Mouse (Mus musculus) cerebral cortex, adult 2 months (tissue): ENCODE data around the gene Shb.

Experiments
- WGBS: fragments of 180-500 bp; shearing (Covaris S2); methylation state at CpG from one replicate; pipeline ENCODE4 v1.1.7; 2018; 5-methylcytosine and 5-hydroxymethylcytosine counted together

Gene Shb

DNA sequence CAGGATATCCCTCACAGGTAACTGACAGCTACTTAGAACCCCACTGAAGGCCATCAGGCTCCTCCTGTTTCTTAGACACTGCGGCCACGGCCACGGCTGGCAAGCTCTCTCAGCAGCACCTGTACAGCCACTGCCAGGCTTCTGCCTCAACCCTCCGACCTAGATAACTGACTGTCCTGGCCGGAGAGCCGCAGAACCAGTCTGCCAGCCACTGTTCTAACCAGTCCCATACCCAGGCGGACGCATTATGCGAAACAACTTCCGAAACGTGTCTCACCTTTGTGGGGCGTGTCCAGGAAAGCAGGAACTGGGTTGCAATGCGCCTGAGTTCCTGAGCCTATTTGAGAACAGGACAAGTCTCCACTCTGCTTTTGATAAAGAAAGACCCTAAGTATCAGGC is 50.0 kb downstream of the Shb start:
- 96% methylated on average over 13 of the region's 13 CpGs for WGBS

DNA sequence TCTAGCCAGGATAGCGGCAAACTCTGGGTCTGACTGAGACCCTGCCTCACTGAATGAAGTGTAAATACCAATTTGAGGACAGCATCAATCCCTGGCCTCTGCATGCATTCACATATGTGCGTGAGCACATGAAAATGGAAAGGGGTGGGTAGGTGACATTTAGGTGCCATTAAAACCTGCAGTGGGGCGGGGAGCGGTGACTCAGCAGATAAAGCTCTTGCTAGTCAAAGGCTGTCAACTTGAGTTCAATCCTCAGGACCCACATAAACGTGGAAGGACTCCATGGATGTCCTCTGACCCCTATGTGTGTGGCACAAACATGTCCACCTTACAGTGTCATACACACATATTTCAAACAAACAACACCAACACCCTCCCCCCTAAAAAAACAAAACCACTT is 50.8 kb downstream of the Shb start:
- WGBS, result 93% methylated on average over 5 of the region's 5 CpGs

DNA sequence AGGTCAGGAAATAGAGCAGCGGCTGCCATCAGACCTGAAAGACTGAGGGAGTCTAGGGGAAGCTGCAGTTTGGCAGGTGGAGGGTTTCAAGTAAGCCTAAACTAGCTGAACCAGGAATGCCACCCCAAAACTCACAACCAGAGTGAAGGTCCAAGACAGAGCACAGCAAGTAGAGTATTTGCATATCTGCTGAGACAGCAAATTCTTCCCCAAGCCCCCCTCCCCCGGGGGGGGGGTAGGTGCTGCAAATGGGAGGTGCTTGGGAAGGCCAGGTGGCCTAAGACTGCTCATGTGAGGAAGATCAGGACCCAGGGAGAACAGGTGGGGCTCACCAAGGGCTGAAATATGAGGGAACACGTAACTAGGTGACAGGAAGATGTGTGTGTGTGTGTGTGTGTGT is 51.7 kb downstream of the Shb start:
- 79% methylated on average over 3 of the region's 3 CpGs for WGBS

DNA sequence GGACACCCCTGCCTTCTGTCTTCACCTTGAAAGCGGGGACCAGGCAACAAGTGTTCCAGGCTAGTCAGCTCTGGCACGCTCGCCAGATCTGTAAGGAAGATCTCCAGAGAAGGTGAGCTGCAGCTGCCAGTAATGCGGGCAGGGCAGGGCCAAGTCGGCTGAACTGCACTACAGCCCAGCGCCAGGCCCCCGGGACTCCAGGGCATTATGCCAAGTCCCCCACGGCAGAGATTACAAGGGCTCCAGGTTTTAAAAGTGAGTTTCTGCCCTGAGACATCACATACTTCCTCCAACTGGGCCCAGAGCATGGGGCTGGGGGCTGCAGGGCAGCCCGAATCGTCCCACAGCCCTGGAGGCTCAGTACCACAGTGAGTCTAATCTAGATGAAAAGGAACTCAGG is 52.8 kb downstream of the Shb start:
- 74% methylated on average over 10 of the region's 10 CpGs for WGBS

- WGBS, result 55% methylated on average over 7 of the region's 7 CpGs
Measured at GRCm38 (mm10) chr4:45478178-45478577, 54.1 kb downstream of the Shb start.

- 94% methylated on average over 3 of the region's 3 CpGs for WGBS
Measured at GRCm38 (mm10) chr4:45477047-45477446, 55.2 kb downstream of the Shb start.

DNA sequence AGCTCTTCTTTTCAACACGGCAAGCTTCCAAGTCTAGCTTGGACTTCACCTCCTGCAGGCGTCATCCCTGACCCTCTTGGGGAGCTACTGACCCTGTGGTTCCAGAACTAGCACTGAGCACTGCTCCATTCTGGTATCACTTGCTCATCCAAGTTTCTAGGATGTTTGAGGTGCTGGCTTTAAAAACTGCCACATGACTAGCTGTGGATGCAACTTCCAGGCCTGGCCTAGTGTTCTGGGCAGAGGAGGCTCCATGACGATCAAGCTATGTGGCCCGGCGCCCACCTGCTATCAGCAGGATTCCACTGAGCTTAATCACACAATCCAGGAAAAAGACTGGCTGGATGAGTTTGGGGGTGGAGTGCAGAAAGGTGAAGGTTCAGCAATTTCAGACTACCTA is 57.4 kb downstream of the Shb start:
- WGBS, result 83% methylated on average over 5 of the region's 5 CpGs

- 96% methylated on average over 4 of the region's 4 CpGs for WGBS
Measured at GRCm38 (mm10) chr4:45474131-45474530, 58.1 kb downstream of the Shb start.

DNA sequence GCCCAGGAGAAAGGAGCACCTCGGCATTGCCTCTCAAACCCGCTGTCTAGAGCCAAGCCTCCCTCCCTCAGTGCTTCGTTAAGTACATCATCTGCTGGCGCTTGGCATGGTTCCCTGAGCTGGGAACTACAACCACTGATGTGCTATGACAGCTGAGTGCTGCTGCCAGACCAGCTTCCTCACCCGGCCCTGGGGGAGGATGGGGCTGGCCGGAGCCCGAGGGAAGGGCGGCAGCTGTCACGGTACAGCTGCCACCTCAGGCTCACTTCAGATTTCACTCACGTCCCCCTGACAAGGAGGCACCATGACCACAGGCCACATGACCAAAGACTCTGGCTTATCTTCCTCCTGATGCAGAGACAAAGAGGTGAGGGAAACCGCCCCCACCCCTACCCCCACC is 59.1 kb downstream of the Shb start:
- WGBS, result 7% methylated on average over 11 of the region's 11 CpGs

DNA sequence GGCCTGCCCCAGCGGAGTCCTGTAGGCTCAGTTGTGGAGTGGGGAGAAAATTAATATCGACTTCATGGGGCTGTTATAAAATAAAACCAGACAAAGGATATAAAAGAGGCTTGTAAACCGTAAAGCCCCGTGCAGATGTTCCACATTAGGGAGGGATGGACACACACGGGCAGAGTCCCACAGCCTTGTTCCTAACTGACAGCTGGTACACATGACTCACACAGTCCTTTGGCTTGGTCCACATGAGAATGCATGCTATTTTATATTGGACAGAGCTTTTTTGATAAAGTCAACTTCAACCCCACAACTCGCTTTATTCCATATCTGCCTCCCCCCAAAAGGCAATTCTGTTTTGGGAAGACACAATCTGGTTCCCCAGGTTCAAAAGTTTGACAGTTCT is 59.6 kb downstream of the Shb start:
- 49% methylated on average over 6 of the region's 6 CpGs for WGBS

DNA sequence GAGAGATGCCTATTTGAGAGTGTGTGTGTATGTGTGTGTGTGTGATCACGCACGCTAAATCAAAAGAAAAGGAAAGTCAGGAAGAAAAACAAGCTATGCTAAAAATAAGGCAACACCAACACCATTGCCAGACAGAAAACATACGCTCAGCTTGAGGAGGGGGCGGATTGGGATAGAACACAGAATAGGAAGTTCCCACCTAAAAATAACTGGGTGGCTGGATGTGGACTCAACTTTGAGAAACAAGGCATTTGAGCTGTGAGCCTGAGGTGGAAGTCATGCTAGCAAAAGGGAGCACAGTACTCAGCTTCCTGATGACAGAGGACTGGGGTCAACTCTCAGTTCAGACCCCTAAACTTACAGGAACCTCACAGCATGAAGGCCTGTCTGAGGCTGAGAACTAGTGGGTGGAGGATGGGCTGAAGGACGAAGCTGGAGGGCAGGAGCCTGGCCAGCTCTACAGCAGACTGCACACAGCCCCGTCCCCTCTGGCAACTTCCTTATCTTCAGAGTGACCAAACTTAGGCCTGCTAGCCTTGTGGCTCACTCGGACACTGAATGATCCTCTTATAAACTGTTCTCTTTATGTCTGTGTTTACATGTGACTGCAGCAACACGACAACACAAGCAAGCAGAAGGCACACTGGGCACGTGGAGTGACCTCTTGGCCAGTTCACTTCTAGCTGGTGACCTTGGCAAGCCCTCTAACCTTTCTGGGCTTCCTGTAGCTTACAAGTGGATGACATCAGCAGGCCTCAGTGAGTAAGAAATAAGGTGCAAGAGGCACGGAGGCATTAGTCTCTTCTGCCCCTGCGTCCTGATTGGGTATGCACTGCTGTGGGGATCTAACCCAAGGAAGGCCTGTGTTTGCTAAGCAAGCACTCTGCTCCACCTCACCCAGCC is 60.4 kb downstream of the Shb start:
- 34% methylated on average over 11 of the region's 11 CpGs for WGBS

DNA sequence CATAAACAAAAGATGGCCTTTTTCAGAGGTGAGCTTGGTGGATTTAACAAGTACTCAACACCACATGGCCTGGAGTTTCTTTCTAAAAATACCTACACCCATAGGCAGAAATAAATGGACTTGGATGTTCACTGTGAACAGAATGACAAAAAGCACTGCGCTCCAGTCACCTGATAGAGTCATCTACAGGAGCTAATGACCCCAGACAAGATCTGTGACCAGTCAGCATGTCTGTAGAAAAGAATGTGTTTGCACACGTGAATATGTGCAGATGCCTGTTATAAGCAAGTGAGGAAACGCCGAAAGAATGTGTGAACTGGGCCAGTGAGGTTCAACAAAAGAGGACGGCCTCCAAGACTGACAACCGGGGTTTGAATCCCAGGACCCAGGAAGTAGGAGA is 63.2 kb downstream of the Shb start:
- WGBS, result 64% methylated on average over 6 of the region's 6 CpGs

DNA sequence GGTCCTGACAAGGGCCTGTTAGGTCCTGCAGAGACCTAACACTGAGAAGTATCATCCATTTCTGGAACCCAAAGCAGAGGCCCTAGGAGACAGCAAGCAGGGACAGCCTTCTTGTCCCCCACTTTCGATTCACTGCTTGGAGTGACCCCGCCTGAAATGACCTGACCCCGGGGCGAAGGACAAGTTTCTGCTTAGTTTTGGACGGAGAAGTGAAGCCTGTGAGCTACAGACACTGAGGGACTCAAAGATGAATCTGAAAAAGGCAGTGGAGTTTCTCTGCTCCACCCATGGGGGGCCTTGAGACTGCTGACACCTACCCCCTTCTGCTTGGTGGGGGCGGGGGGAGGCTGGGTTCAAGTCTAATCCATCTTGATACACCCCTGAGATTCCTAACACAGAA is 63.8 kb downstream of the Shb start:
- 86% methylated on average over 6 of the region's 6 CpGs for WGBS

DNA sequence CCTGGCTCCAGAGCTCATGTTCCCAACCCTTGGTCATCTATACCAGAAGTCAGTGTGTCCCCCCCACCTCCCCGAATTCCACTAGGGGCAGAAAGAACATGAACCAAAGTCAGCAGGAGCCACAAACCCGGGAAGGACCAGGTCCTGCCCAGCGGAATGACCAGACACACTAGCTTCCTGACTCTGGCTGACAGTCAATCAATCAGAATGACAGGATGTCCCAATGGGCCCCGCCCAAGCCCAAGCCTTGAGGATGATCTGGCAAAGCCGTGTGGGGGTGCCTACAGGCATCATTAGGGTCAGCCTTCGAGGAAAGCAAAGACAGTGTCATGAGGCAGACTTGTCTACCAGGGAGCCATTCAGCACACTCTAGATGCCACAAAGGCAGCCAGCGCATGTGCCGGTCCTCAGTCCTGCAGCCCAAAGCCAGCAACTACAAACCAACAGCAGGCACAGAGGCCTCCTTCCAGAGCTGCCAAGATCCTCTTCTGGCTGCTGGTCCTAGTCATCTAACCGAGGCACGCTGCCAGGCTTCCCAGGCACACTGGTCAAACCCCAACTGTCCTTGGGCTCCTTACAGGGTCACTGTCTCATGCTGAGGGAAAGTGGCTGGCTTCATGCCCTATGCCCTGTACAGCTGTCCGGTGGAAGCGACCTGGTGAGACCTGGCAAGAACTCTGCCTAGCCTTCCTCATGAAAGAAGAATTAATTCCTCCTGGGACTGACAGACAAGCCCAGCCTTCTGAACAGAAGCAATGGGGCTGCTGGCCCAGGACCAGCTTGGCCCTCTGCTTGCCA is 65.0 kb downstream of the Shb start:
- WGBS, result 64% methylated on average over 12 of the region's 12 CpGs

- WGBS, result 80% methylated on average over 9 of the region's 9 CpGs
Measured at GRCm38 (mm10) chr4:45464941-45465340, 67.3 kb downstream of the Shb start.

DNA sequence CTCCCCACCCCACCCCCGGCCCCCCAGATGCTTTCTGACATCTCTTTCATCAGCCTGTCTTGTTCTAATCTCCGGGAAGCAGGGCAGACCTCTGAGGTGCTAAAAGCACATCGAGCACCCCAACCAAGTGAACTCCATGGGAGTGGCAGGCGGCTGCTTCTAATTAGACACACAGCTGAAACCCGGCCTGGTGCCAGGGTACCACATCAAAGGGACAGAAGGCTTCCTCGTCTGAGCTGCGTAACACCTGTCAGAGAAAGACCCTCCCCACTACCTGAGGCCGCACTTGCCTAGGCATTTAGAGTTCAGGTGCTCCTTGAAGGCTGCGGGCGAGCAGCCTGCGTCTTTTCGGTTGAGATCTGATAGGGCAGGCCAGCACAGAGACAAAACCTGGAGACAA is 67.7 kb downstream of the Shb start:
- WGBS, result 81% methylated on average over 12 of the region's 12 CpGs

GRCm38 (mm10) chr4:45464123-45464522 is 68.1 kb downstream of the Shb start:
- WGBS, result 97% methylated on average over 3 of the region's 3 CpGs

- whole genome bisulfite sequencing, result 96% methylated on average over 5 of the region's 5 CpGs
Measured at GRCm38 (mm10) chr4:45462628-45463027, 69.6 kb downstream of the Shb start.

GRCm38 (mm10) chr4:45461661-45462060 is 70.6 kb downstream of the Shb start:
- whole genome bisulfite sequencing, result 53% methylated on average over 7 of the region's 7 CpGs

DNA sequence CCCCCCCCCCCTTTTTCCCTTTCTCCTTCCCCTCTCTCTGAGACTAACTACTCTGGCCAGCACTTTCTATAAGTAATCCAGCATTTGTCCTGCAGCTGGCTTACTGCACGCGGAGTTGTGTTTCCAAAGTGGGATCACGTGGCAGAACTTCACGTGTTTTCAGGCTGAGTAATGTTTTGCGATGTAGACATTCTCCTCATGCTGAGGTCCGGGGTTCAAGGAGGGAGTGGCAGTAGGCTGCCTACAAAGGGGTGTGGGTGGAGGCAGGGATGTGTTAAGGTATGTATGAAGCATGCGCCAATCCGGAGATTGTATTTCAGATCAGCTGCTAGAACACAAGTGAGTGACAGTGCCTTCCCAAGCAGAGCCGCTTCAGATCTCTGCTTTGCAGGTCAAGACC is 72.9 kb downstream of the Shb start:
- WGBS, result 79% methylated on average over 9 of the region's 9 CpGs

DNA sequence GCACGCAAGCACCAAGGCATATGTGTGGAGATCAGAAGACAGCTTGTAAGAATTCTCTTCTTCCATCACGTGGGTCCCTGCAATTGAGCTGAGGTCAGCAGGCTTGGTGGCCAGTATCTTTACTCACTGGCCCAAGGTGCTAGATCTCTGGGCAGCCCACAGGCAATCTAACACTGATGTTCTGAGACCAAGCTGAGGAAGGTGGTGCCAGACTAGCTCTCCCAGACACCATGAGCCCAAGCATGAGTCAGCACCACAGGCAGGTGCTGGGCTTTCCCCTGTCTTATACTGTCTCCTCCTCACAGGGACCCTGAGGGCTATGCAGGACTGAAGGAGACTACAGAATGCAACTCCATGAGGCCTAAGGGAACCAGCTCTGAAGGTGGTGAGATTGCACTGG is 74.7 kb downstream of the Shb start:
- WGBS, result 94% methylated on average over 2 of the region's 2 CpGs

- WGBS, result 88% methylated on average over 4 of the region's 4 CpGs
Measured at GRCm38 (mm10) chr4:45455001-45455400, 77.3 kb downstream of the Shb start.

DNA sequence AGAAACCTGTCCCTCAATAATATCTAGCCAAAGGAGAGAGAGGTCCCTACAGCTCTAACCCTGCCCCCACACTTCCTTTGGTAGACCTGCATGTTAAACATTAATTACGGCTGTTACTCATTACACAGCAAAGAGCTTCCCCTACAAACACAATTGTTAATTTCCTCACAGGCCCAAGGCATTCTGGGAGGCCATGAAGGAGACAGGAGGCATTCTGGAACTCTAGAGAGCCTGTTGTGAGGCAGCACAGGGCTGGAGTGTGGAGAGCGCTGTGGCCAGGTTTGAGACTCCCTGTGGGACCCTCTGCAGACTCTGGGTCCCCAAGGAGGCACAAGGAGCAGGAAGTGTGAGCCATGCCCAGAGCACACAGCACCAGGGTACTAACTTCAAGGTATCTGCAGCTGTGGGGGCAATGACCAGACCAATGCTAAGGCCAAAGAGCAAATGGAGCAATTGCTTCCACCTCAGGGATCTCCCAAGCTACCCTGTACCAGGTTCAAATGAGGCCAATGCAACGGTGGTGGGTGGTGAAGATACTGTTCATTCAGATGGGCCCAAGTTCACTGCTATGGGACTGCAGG is 78.9 kb downstream of the Shb start:
- 86% methylated on average over 3 of the region's 3 CpGs for WGBS
